Comparison of ENCODE assay signal across 30 mouse cellular contexts in genomic region chr10:20185806-20186205, GRCm38 (mm10). TPM values are rescaled to one million over a fixed set of nuclear protein-coding genes. Genes with fewer than 3 reads are reported as not detected.
A peak's percentile ranks its signal among the peaks of the same experiment; 100 is the strongest.
DNase-seq lines count a peak whose midpoint lies in the region; ATAC-seq and TF ChIP-seq lines count a peak whose summit lies in the region.
"Had no signal": no experiment of that assay in that cellular context is flagged by ENCODE, and none has a peak within 500 bp of the region (broad histone marks: within the 10 kb centered on the region; RNA-seq: fewer than 3 reads in every experiment).

No protein-coding gene starts in this region.

- ATAC-seq in heart, postnatal 0 days (ENCODE audit: insufficient read depth, low read depth), result no peak
- no peak for ATAC-seq in heart, embryonic 12.5 days (ENCODE audit: insufficient number of reproducible peaks, low FRiP score)
- no peak for ATAC-seq in intestine, postnatal 0 days
- ATAC-seq in forebrain, embryonic 15.5 days (replicated peaks), result no peak
- ATAC-seq: activated CD4-positive, CD25-positive, alpha-beta regulatory T cell, adult 4 months; CD4-positive, CD25-positive, alpha-beta regulatory T cell, adult 4 months; forebrain, embryonic 14.5 days; Patski had no signal

- intact Hi-C loops in heart, postnatal 10 days (cut with DNase I), result no loop called here

- 96% methylated on average over 2 of the region's 2 CpGs for WGBS in heart, postnatal 0 days
- 92% methylated on average over 2 of the region's 2 CpGs for WGBS in heart, embryonic 12.5 days
- WGBS in kidney, adult 2 months, result 76% methylated on average over 2 of the region's 2 CpGs
- 98% methylated on average over 2 of the region's 2 CpGs for WGBS in intestine, postnatal 0 days
- WGBS in forebrain, embryonic 15.5 days, result 93% methylated on average over 2 of the region's 2 CpGs

- no peak overlapping the region for H3K4me3 ChIP-seq in heart, postnatal 0 days (ENCODE audit: low read depth, low read length)
- no peak overlapping the region for H3K4me3 ChIP-seq in heart, embryonic 12.5 days
- no peak overlapping the region for H3K4me3 ChIP-seq in kidney, adult 2 months (ENCODE audit: insufficient read depth, low read depth, low read length)
- H3K4me3 ChIP-seq in intestine, postnatal 0 days (ENCODE audit: low read depth, low read length), result no peak overlapping the region
- H3K4me3 ChIP-seq in forebrain, embryonic 15.5 days, result no peak overlapping the region
- H3K4me3 ChIP-seq: embryonic facial prominence, embryonic 13.5 days; embryonic facial prominence, embryonic 15.5 days; erythroblast, embryonic 14.5 days; forebrain, embryonic 10.5 days; forebrain, embryonic 12.5 days had no signal

- H3K4me1 ChIP-seq in heart, postnatal 0 days (ENCODE audit: control insufficient read depth, insufficient read depth), result peaks cover 27% of the 10 kb centered on the region
- peaks cover 21% of the 10 kb centered on the region for H3K4me1 ChIP-seq in heart, embryonic 12.5 days (replicated peaks)
- peaks cover 30% of the 10 kb centered on the region for H3K4me1 ChIP-seq in kidney, adult 2 months (ENCODE audit: control insufficient read depth, insufficient read depth, low read length)
- peaks cover 8% of the 10 kb centered on the region; the same call in 1 of the 2 replicates for H3K4me1 ChIP-seq in intestine, postnatal 0 days (replicated peaks; ENCODE audit: control insufficient read depth, insufficient read depth, low read length)
- H3K4me1 ChIP-seq in forebrain, embryonic 15.5 days, result peaks cover 7% of the 10 kb centered on the region; the same call in 1 of the 2 replicates

- no peaks in the 10 kb centered on the region for H3K36me3 ChIP-seq in heart, postnatal 0 days (replicated peaks; ENCODE audit: control insufficient read depth, insufficient read depth, low read length)
- no peaks in the 10 kb centered on the region for H3K36me3 ChIP-seq in heart, embryonic 12.5 days
- no peaks in the 10 kb centered on the region for H3K36me3 ChIP-seq in kidney, adult 2 months (ENCODE audit: control insufficient read depth, insufficient read depth, low read length)
- no peaks in the 10 kb centered on the region for H3K36me3 ChIP-seq in intestine, postnatal 0 days (ENCODE audit: control insufficient read depth, insufficient read depth)
- H3K36me3 ChIP-seq in forebrain, embryonic 15.5 days, result no peaks in the 10 kb centered on the region
- H3K36me3 ChIP-seq: embryonic facial prominence, embryonic 13.5 days; embryonic facial prominence, embryonic 15.5 days; forebrain, embryonic 10.5 days; forebrain, embryonic 12.5 days; G1E had no signal

- TF ChIP-seq POLR2A in kidney, adult 2 months (IDR thresholded peaks at IDR 0.05; ENCODE audit: low read depth, low read length), result no peak

- TF ChIP-seq EP300 in heart, postnatal 0 days (IDR thresholded peaks at IDR 0.05; ENCODE audit: low read depth), result no peak

- H3K9me3 ChIP-seq in heart, postnatal 0 days (replicated peaks; ENCODE audit: control insufficient read depth, low read length), result no peaks in the 10 kb centered on the region
- H3K9me3 ChIP-seq in heart, embryonic 12.5 days (replicated peaks), result no peaks in the 10 kb centered on the region
- no peaks in the 10 kb centered on the region for H3K9me3 ChIP-seq in intestine, postnatal 0 days (ENCODE audit: control insufficient read depth)
- no peaks in the 10 kb centered on the region for H3K9me3 ChIP-seq in forebrain, embryonic 15.5 days
- H3K9me3 ChIP-seq: embryonic facial prominence, embryonic 13.5 days; embryonic facial prominence, embryonic 15.5 days; forebrain, embryonic 10.5 days; forebrain, embryonic 12.5 days; G1E had no signal

- H3K27ac ChIP-seq in heart, postnatal 0 days (ENCODE audit: low read depth), result peak overlapping the region; percentile 16
- H3K27ac ChIP-seq in heart, embryonic 12.5 days (ENCODE audit: poor library complexity, severe bottlenecking), result no peak overlapping the region
- peak overlapping the region; percentile 65 for H3K27ac ChIP-seq in kidney, adult 2 months (ENCODE audit: insufficient read depth, low read depth, low read length)
- H3K27ac ChIP-seq in intestine, postnatal 0 days (ENCODE audit: low read depth, low read length), result peak overlapping the region; percentile 87; the same call in 1 of the 2 replicates
- H3K27ac ChIP-seq in forebrain, embryonic 15.5 days (replicated peaks), result no peak overlapping the region
- H3K27ac ChIP-seq: embryonic facial prominence, embryonic 13.5 days; embryonic facial prominence, embryonic 15.5 days; forebrain, embryonic 10.5 days; forebrain, embryonic 12.5 days had no signal

- H3K4me2 ChIP-seq in heart, postnatal 0 days (ENCODE audit: low read depth, low read length), result no peak overlapping the region
- H3K4me2 ChIP-seq in heart, embryonic 12.5 days, result no peak overlapping the region
- H3K4me2 ChIP-seq in intestine, postnatal 0 days (replicated peaks; ENCODE audit: low read depth), result no peak overlapping the region
- H3K4me2 ChIP-seq in forebrain, embryonic 15.5 days (replicated peaks), result no peak overlapping the region
- H3K4me2 ChIP-seq: embryonic facial prominence, embryonic 13.5 days; embryonic facial prominence, embryonic 15.5 days; forebrain, embryonic 12.5 days had no signal

- no peak overlapping the region for H3K9ac ChIP-seq in heart, postnatal 0 days (replicated peaks; ENCODE audit: low read depth, low read length)
- no peak overlapping the region for H3K9ac ChIP-seq in heart, embryonic 12.5 days
- no peak overlapping the region for H3K9ac ChIP-seq in intestine, postnatal 0 days (ENCODE audit: low read depth, low read length)
- H3K9ac ChIP-seq in forebrain, embryonic 15.5 days (replicated peaks), result no peak overlapping the region
- H3K9ac ChIP-seq: embryonic facial prominence, embryonic 13.5 days; embryonic facial prominence, embryonic 15.5 days; forebrain, embryonic 12.5 days had no signal

- peak; percentile 61 for DNase-seq in heart, adult 11 months
- DNase-seq in heart, postnatal 10 days, result no peak
- DNase-seq in heart, postnatal 0 days (ENCODE audit: low spot score), result no peak
- DNase-seq in kidney, adult 2 months, result no peak
- DNase-seq in kidney, adult 9 months, result no peak
- DNase-seq: adrenal gland, adult 2 months; adrenal gland, postnatal 10 days; adrenal gland, postnatal 25 days; B cell, adult 2 months; cerebellum, adult 11 months; cerebellum, adult 18-20 months; cerebellum, adult 8-10 months; cerebellum, adult 9-11 months; cerebellum, postnatal 14 days; cerebellum, postnatal 36 days; embryo, embryonic 11 days had no signal

- no peaks in the 10 kb centered on the region for H3K27me3 ChIP-seq in heart, postnatal 0 days (ENCODE audit: control insufficient read depth, insufficient read depth, low read length)
- no peaks in the 10 kb centered on the region for H3K27me3 ChIP-seq in heart, embryonic 12.5 days (replicated peaks)
- H3K27me3 ChIP-seq in kidney, adult 2 months (replicated peaks; ENCODE audit: control insufficient read depth, insufficient read depth, low read length), result no peaks in the 10 kb centered on the region
- H3K27me3 ChIP-seq in intestine, postnatal 0 days (replicated peaks; ENCODE audit: control insufficient read depth, insufficient read depth, low read length), result no peaks in the 10 kb centered on the region
- no peaks in the 10 kb centered on the region for H3K27me3 ChIP-seq in forebrain, embryonic 15.5 days
- H3K27me3 ChIP-seq: CH12.LX; embryonic facial prominence, embryonic 13.5 days; embryonic facial prominence, embryonic 15.5 days; forebrain, embryonic 12.5 days; Patski had no signal

- no peak for TF ChIP-seq CTCF in heart, postnatal 0 days (IDR thresholded peaks at IDR 0.05; ENCODE audit: low read depth)
- no peak for TF ChIP-seq CTCF in kidney, adult 2 months (conservative IDR thresholded peaks at IDR 0.05; ENCODE audit: insufficient read depth, insufficient read length, low read depth, low read length)
- no peak for TF ChIP-seq CTCF in intestine, postnatal 0 days (IDR thresholded peaks at IDR 0.05; ENCODE audit: low read depth)

RNA-seq across cellular contexts. Expression of gene Map7, which starts 37.5 kb away (rescaled TPM):
- 10 to 100 TPM; 13.6 to 15.8 TPM for total RNA-seq in heart, postnatal 10 days (2021)
- total RNA-seq in heart, postnatal 0 days (2014; rRNA removed; ENCODE audit: low replicate concordance), result 5.9 and 22.5 TPM in 2 replicates
- polyA plus RNA-seq in heart, postnatal 0 days (2015; fragmentation: Nextera tagmentation; extraction: Ambion mirVana), result 7.0 and 7.5 TPM in 2 replicates
- polyA plus RNA-seq in heart, embryonic 12.5 days (2016; fragmentation: Nextera tagmentation; extraction: Ambion mirVana), result 7.4 and 8.3 TPM in 2 replicates
- polyA plus RNA-seq in kidney, adult 2 months (2012; rRNA removed), result 30.0 and 31.6 TPM in 2 replicates
- 47.0 and 55.7 TPM in 2 replicates for polyA plus RNA-seq in intestine, postnatal 0 days (2015; fragmentation: Nextera tagmentation; extraction: Ambion mirVana)
- 4.7 and 6.2 TPM in 2 replicates for polyA plus RNA-seq in forebrain, embryonic 15.5 days (2015; fragmentation: Nextera tagmentation; extraction: Ambion mirVana)

Comparison
In these comparisons a context has a peak if more than half of its experiments do, and no peak if none do; other contexts are left out.
1. H3K27ac ChIP-seq: peak in heart, postnatal 0 days (single experiment), kidney, adult 2 months (single experiment) and intestine, postnatal 0 days (single experiment); none in heart, embryonic 12.5 days (single experiment) and forebrain, embryonic 15.5 days (single experiment).